Mouse (Mus musculus): ENCODE measurements at regions not wholly inside any gene's neighbourhood (a gene's known extent, or its start where the extent isn't known, plus 50 kb on each side); places are given as distances from the start of the nearest gene placed in this dataset.
"Not testable (repeated sequence)": the region's sequence is repeated elsewhere in the genome, so short reads cannot be mapped to it uniquely, and the experiment has no call there.

DNA sequence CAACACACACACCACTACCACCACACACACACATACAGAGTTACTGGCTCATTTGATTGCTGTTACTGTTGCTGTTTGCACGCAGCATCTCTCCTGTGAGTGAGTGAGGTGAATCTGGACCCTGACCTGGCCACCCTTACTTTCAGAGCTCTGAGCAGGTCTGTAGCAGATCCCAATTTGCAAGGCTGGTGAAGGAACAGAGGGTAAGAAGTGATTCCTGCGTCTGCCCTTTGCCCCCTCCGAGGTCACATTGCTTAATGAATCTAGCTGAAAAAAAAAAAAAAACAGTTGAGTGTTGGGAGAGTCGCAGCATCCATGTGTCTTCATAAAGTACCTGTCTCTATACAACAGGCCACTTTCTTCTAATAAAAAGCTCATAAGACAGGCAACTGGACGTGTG is 224.1 kb upstream of the Klf3 start:
- no peak for DNase-seq (ENCODE audit: low spot score)
- Histone ChIP-seq H3K4me3 (no peak overlapping the region), H3K27ac (peak overlapping the region; percentile 65), H3K9me3 (no peaks in the 10 kb centered on the region), H3K36me3 (no peaks in the 10 kb centered on the region), H3K27me3 (ENCODE audit: insufficient read depth, poor library complexity, severe bottlenecking) (no peaks in the 10 kb centered on the region), H3K4me1 (peaks cover 45% of the 10 kb centered on the region)
- WGBS = 58% methylated on average over 5 of the region's 5 CpGs

DNA sequence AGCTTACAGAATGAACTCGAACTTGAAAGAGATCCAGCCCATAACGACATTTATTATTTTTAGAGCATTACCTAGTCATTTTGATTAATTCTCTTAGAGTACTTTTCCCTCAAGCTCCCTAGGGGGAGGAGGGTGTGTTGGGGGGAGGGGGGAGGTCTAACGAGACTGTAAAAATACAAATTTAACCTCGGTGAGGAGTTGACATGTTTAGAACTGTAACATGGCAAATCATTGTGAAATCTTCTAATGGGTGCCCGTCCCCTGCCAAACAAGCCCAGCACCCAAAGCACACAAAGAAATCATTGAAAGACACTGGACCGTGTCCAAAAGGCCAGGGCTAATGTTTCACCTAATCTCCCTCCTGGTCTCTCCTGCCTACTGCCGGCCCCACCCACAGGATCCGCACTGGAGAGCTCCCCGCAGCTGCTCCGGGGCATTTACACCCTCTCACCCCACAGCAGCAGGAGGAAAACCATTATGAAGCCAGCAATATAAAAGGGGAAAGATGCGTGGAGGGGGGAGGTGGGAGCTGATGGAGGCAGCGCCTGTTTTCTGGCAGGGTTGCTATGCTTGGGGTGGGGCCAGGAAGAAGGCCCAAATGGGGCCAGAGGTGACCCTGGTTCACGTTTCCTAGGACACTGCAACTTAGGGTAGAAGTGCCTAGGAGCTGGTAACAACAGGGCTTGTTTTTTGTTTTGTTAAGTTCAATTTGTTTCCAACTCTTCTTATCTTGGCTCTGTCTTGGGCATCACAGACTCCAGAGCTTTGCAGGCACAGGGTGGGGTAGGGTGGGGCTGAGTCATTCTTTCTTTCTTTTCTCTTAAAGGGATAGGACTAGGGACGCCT is 223.5 kb upstream of the Klf3 start:
- WGBS = 11% methylated on average over 14 of the region's 14 CpGs
- no peaks in the 10 kb centered on the region for H3K36me3 ChIP-seq
- H3K9me3 ChIP-seq = no peaks in the 10 kb centered on the region
- H3K27me3 ChIP-seq (ENCODE audit: insufficient read depth, poor library complexity, severe bottlenecking) = no peaks in the 10 kb centered on the region
- H3K4me1 ChIP-seq = peaks cover 45% of the 10 kb centered on the region
- peak overlapping the region; percentile 35 for H3K4me3 ChIP-seq
- DNase-seq (ENCODE audit: low spot score) = no peak
- H3K27ac ChIP-seq = peak overlapping the region; percentile 83

DNA sequence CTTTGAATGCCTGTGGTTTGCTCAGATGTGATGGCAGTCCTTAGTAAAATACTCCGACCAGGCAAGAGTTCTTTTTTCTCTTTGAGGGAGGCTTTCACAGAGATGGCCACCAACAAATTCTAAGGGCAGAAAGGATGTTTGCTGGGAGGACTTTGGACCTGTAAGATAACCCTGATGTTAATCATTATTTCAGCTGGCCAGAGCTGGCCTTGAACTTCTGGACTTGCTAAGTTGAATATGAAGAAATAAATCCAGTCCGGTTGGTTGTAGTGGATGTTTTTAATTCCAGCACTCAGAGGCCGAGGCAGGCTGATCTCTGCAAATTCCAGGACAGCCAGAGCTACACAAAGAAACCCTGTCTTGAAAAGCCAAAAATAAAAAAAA is 222.9 kb upstream of the Klf3 start:
- Histone ChIP-seq H3K9me3 (no peaks in the 10 kb centered on the region), H3K27me3 (ENCODE audit: insufficient read depth, poor library complexity, severe bottlenecking) (no peaks in the 10 kb centered on the region)
- 63% methylated on average over 3 of the region's 3 CpGs for WGBS

DNA sequence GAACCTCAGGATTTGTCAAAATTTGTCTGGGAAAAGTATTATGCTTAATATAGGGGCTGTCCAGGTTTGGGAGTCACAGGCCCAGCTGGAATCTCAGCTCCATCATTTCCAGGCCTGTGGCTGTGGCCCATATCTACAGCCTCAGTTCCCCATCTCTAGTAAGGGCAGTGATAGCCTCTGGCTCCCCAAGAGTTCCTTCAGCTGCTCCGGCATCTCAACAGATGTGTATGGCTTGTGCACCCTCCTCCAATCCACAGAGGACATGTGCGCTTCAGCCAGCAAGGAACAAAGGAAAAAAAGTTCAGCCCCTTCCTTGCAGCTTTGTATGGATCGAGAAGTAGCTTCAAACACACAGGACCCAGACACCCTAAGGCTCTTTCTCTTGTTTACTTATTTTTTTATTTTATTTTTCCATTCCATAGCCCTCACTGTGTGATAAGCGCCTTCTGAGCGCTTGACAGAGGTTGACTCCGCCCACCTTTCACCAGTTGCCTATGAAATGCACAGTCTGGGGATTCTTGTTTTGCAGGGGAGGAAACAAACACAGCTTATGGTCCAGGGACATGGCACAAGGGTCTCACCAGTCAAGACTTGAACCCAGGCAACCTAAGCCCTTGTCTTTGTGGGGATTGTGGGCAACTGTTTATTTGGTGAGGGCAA is 222.3 kb upstream of the Klf3 start:
- no peak for DNase-seq (ENCODE audit: low spot score)
- Histone ChIP-seq H3K4me1 (peaks cover 51% of the 10 kb centered on the region), H3K36me3 (no peaks in the 10 kb centered on the region), H3K27me3 (ENCODE audit: insufficient read depth, poor library complexity, severe bottlenecking) (no peaks in the 10 kb centered on the region), H3K4me3 (no peak overlapping the region), H3K27ac (peak overlapping the region; percentile 47; the same call in 1 of the 2 replicates), H3K9me3 (no peaks in the 10 kb centered on the region)
- 62% methylated on average over 6 of the region's 6 CpGs for WGBS

More for the DNA sequence above, 222.9 kb upstream of the Klf3 start:
- Histone ChIP-seq H3K27ac (peak overlapping the region; percentile 83), H3K4me1 (peaks cover 47% of the 10 kb centered on the region), H3K36me3 (no peaks in the 10 kb centered on the region), H3K4me3 (peak overlapping the region; percentile 35; the same call in 1 of the 2 replicates)
- no peak for DNase-seq (ENCODE audit: low spot score)

DNA sequence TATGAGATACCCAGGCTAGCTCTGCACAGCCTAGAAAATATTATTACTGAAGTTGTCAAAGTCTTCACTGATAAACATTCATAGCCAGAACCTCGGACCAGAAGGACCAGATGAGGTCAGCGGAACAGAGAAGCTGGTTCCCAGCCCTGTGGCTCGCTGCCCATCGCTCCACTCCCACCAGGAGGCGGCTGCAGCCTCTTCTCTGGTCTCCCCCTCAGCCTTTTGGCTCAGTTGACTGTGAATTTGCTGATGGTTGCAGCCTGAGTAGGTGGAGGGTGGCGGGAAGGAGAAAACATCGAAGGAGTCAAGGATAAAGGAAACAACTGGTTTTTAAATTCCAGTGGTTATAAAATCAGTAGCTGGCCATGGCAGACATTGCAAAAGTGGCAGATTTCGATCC is 221.7 kb upstream of the Klf3 start:
- Histone ChIP-seq H3K9me3 (no peaks in the 10 kb centered on the region), H3K27ac (peak overlapping the region; percentile 47; the same call in 1 of the 2 replicates), H3K4me1 (peaks cover 52% of the 10 kb centered on the region), H3K27me3 (ENCODE audit: insufficient read depth, poor library complexity, severe bottlenecking) (no peaks in the 10 kb centered on the region), H3K36me3 (no peaks in the 10 kb centered on the region), H3K4me3 (no peak overlapping the region)
- 45% methylated on average over 8 of the region's 8 CpGs for WGBS
- DNase-seq (ENCODE audit: low spot score) = no peak

DNA sequence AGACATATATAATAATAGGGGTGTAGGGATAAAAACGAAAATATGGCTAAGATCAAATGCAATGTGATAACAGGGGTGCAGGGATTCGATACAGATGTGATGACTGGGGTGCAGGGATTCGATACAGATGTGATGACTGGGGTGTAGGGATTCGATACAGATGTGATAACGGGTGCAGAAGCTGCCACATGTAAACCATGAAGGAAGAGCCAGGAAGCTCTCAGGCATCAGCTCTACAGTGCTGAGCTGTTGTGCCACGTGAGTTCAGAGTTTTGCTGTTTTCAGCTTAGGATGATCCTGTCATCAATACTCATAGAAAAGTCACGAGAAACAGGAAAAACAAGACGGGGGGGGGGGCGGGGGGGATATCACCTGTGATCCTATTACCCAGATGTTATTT is 221.2 kb upstream of the Klf3 start:
- H3K4me1 ChIP-seq = peaks cover 46% of the 10 kb centered on the region
- H3K27ac ChIP-seq = no peak overlapping the region
- H3K27me3 ChIP-seq (ENCODE audit: insufficient read depth, poor library complexity, severe bottlenecking) = no peaks in the 10 kb centered on the region
- H3K36me3 ChIP-seq = no peaks in the 10 kb centered on the region
- H3K4me3 ChIP-seq = no peak overlapping the region
- 80% methylated on average over 9 of the region's 9 CpGs for WGBS
- no peaks in the 10 kb centered on the region for H3K9me3 ChIP-seq
- DNase-seq (ENCODE audit: low spot score) = no peak

DNA sequence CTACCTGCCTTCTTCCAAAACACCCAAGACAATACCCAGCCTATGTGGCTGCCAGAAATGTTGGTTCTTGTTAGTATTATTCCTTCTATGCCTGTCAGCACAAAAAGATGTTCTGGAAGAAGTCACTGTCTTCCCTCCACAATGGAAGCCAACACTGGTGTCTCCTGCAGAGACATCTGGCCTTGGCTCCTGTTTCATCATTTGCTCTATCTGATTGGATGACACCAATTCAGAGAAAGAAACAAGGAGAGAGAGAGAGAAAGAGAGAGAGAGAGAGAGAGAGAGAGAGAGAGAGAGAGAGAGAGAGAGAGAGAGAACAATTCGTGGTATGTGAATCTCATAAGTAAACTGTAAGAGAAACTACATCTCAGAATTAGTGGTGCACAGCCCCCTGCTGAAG is 218.9 kb upstream of the Klf3 start:
- 71% methylated on average over 1 of the region's 1 CpGs for WGBS
- no peak for DNase-seq (ENCODE audit: low spot score)
- H3K4me1 ChIP-seq = peaks cover 39% of the 10 kb centered on the region
- H3K27me3 ChIP-seq (ENCODE audit: insufficient read depth, poor library complexity, severe bottlenecking) = no peaks in the 10 kb centered on the region
- H3K27ac ChIP-seq = no peak overlapping the region
- no peaks in the 10 kb centered on the region for H3K36me3 ChIP-seq
- H3K4me3 ChIP-seq = no peak overlapping the region
- H3K9me3 ChIP-seq = no peaks in the 10 kb centered on the region

DNA sequence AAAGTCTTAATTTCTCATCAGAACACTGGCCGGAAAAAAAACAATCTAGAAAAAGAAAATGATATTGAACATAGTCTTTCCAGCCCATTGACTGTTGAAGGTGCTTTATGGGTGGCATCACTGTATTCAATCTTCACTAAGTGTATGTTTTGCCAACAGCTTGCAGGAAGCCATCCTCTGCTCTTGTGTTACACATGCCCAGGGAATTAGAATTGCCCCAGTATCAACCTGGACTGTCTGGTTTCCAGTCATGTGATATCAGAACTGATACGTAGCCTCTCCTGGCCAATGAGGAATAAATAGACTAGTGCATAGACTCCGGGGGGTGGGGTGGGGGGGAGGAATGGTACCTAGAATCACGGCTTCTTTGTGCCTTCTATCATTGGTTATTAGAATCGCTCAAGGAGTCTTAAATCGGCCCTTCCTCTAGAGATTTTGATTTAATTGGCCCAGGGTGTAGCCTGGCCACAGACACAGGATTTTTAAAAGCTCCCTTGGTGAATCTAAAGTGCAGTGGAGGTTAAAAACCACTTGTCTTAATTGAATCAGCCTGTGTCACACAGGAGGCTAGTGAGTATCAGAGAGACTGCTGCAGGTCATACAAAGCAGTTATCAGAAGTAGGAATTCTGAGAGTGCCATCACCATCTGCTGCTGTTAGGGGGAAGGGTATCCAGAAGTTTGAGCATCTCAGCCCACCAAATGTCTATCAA is 218.0 kb upstream of the Klf3 start:
- H3K4me1 ChIP-seq = peaks cover 30% of the 10 kb centered on the region
- H3K27ac ChIP-seq = no peak overlapping the region
- WGBS = 72% methylated on average over 6 of the region's 6 CpGs
- no peak overlapping the region for H3K4me3 ChIP-seq
- DNase-seq (ENCODE audit: low spot score) = no peak
- H3K9me3 ChIP-seq = no peaks in the 10 kb centered on the region
- no peaks in the 10 kb centered on the region for H3K36me3 ChIP-seq
- no peaks in the 10 kb centered on the region for H3K27me3 ChIP-seq (ENCODE audit: insufficient read depth, poor library complexity, severe bottlenecking)

DNA sequence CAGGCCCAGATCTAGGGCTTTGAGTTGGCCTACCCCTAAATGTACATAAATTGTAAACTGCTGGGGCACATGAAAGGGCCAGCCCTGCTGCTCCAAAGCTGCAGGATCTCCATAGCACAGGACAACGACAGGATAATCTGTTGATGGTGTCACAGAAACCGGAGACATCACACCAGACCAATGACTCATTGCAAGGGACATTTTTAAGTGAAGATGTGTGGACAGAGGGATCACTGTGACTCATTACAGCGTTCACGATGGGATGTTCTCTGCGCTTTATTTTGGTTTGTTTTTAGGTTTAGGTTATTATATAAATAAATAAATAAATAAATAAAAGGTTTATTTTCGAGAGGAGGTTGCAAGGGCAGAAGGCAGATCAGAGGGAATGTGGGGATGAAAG is 216.9 kb upstream of the Klf3 start:
- WGBS = 77% methylated on average over 6 of the region's 6 CpGs

DNA sequence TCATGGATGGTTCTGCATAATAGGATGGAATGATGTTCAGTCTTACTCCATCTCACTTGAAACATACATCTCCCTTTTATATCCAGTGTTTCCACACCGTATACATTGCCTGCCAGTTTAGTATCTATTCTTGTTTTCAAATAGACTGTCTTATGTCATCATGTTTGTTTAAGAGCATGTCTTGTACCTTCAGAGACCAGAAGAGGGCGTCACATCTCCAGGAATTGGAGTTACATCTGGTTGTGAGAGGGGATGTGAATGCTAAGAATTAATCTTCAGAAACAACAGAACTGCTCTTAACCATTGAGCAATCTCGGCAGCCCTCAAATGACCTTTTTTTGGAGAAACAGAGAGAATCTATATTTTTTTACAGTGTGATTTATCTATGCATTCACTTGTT is 216.3 kb upstream of the Klf3 start:
- no peak for DNase-seq (ENCODE audit: low spot score)
- Histone ChIP-seq H3K36me3 (no peaks in the 10 kb centered on the region), H3K4me1 (peaks cover 19% of the 10 kb centered on the region), H3K27me3 (ENCODE audit: insufficient read depth, poor library complexity, severe bottlenecking) (no peaks in the 10 kb centered on the region), H3K27ac (no peak overlapping the region), H3K9me3 (no peaks in the 10 kb centered on the region), H3K4me3 (no peak overlapping the region)
- WGBS = 80% methylated on average over 3 of the region's 3 CpGs

More for the DNA sequence above, 216.9 kb upstream of the Klf3 start:
- H3K27me3 ChIP-seq (ENCODE audit: insufficient read depth, poor library complexity, severe bottlenecking) = no peaks in the 10 kb centered on the region
- no peak overlapping the region for H3K4me3 ChIP-seq
- H3K27ac ChIP-seq = 0 out of 2 replicates have a peak overlapping the region, but pooled peaks have one; percentile 22
- no peaks in the 10 kb centered on the region for H3K9me3 ChIP-seq
- H3K4me1 ChIP-seq = peaks cover 22% of the 10 kb centered on the region
- no peak for DNase-seq (ENCODE audit: low spot score)
- no peaks in the 10 kb centered on the region for H3K36me3 ChIP-seq

DNA sequence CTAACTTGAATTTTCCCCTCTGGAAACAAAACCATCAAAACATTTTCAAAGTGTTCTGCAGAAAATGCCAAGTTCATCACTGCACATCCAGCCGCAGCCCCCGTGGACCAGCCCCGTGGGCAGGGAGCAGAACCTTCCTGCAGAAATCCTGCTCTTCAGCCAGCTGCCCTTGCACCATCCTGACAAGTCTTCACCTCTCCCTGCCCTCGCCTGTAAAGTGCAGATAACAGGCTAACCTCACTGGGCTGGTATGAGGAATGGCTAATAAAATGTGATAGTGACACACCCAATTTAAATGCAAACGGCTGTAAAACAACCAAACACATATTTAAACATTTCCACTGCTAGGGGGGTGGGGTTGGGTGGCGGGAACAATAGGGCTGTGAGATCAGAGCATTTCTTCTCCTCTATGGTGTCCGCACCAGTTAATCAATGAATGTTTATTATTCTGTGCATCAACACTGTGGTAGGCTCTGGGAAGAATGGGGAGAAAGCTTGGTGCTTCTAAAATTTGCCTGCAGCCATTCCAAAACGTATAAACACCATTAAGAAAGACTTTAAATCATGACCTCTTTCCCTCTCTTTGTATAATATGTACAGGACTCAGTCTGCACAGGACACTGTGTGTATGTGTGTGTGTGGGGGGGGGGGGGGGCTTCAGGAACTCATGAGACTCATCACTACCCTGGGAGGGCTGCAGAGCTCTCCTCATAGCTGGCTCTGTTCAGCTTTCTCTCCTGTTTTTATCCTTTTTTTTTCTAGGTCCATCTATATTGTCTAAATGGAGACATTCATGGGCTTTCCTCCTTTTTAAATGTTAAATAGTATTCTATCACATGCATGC is 215.1 kb upstream of the Klf3 start:
- H3K9me3 ChIP-seq = no peaks in the 10 kb centered on the region
- no peak for DNase-seq (ENCODE audit: low spot score)
- no peaks in the 10 kb centered on the region for H3K36me3 ChIP-seq
- 27% methylated on average over 8 of the region's 8 CpGs for WGBS
- no peak overlapping the region for H3K4me3 ChIP-seq
- H3K4me1 ChIP-seq = peaks cover 19% of the 10 kb centered on the region
- no peaks in the 10 kb centered on the region for H3K27me3 ChIP-seq (ENCODE audit: insufficient read depth, poor library complexity, severe bottlenecking)
- H3K27ac ChIP-seq = peak overlapping the region; percentile 72; the same call in 1 of the 2 replicates

DNA sequence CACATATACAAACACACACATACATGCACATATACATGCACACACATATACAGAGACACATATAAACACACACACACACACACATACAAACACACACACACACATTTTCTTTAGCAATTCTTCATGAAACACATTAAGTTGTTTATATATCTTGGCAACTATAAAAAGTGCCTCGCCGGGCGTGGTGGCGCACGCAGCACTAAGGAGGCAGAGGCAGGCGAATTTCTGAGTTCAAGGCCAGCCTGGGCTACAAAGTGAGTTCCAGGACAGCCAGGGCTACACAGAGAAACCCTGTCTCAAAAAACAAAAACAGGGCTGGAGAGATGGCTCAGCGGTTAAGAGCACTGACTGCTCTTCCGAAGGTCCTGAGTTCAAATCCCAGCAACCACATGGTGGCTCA is 214.4 kb upstream of the Klf3 start:
- not testable (repeated sequence) for DNase-seq (ENCODE audit: low spot score); H3K27ac ChIP-seq; H3K4me3 ChIP-seq; H3K9me3 ChIP-seq; H3K27me3 ChIP-seq (ENCODE audit: insufficient read depth, poor library complexity, severe bottlenecking); H3K36me3 ChIP-seq
- H3K4me1 ChIP-seq = peaks cover 19% of the 10 kb centered on the region
- 92% methylated on average over 8 of the region's 8 CpGs for WGBS
